Mouse (Mus musculus) hindbrain, postnatal 0 days (tissue): ENCODE measurements at regions not wholly inside any gene's neighbourhood (a gene's known extent, or its start where the extent isn't known, plus 50 kb on each side); places are given as distances from the start of the nearest gene placed in this dataset.

ENCODE experiments used
- ATAC-seq: fragments of 200-750 bp; cut with Nextera tagmentation; 2 replicates; pipeline ENCODE4 v1.8.0; 2017; ENCODE audit warnings: mild to moderate bottlenecking, moderate TSS enrichment, moderate library complexity
- DNase-seq: peaks from one replicate; pipeline ENCODE4 v3.0.0-alpha.2; 2015; ENCODE audit warnings: low spot score
- H3K27ac ChIP-seq: fragments of 300-500 bp; sonication (generic); 2 replicates; pipeline ENCODE4 v1.5.1; 2014; ENCODE audit warnings: mild to moderate bottlenecking
- H3K27me3 ChIP-seq: fragments of 300-500 bp; sonication (generic); 2 replicates; pipeline ENCODE4 v1.6.1; 2014; ENCODE audit warnings: low read length, mixed read lengths; ENCODE audit not compliant: insufficient read depth
- H3K36me3 ChIP-seq: fragments of 300-500 bp; sonication (generic); 2 replicates; pipeline ENCODE4 v1.6.1; 2014; ENCODE audit warnings: low read length, mixed read lengths; ENCODE audit not compliant: insufficient read depth
- H3K4me1 ChIP-seq: fragments of 300-500 bp; sonication (generic); 2 replicates; pipeline ENCODE4 v1.6.1; 2014; ENCODE audit warnings: antibody characterized with exemption, low read length, mixed read lengths; ENCODE audit not compliant: insufficient read depth
- H3K4me2 ChIP-seq: fragments of 300-500 bp; sonication (generic); 2 replicates; pipeline ENCODE4 v1.6.1; 2014; ENCODE audit warnings: low read depth, mild to moderate bottlenecking, low read length, moderate library complexity, mixed read lengths
- H3K4me3 ChIP-seq: fragments of 300-500 bp; sonication (generic); 2 replicates; pipeline ENCODE4 v1.5.1; 2014; ENCODE audit warnings: low read length
- H3K9ac ChIP-seq: fragments of 300-500 bp; sonication (generic); replicated peaks from 2 replicates; pipeline ENCODE4 v1.6.1; 2014; ENCODE audit warnings: mild to moderate bottlenecking, low read length, moderate library complexity, mixed read lengths
- H3K9me3 ChIP-seq: fragments of 300-500 bp; sonication (generic); 2 replicates; pipeline ENCODE4 v1.6.1; 2016; ENCODE audit warnings: low read length, mixed read lengths
- CTCF ChIP-seq: IDR thresholded peaks from 2 replicates; pipeline ENCODE4 v1.5.1; 2016; ENCODE audit warnings: antibody characterized with exemption, control low read depth, low read depth
- WGBS: fragments of 180-500 bp; shearing (Covaris S2); extraction: QIAGEN DNeasy Blood & Tissue Kit; methylation state at CpG from one replicate; pipeline ENCODE4 v1.1.7; 2014; 5-methylcytosine and 5-hydroxymethylcytosine counted together

- H3K4me2 ChIP-seq = no peak overlapping the region
- no peaks in the 10 kb centered on the region for H3K27me3 ChIP-seq
- H3K9ac ChIP-seq = no peak overlapping the region
- peaks cover 10% of the 10 kb centered on the region for H3K4me1 ChIP-seq
- H3K36me3 ChIP-seq = no peaks in the 10 kb centered on the region
- H3K27ac ChIP-seq = peak overlapping the region; percentile 21; the same call in 1 of the 2 replicates
- H3K9me3 ChIP-seq = no peaks in the 10 kb centered on the region
- TF ChIP-seq CTCF = no peak
- no peak overlapping the region for H3K4me3 ChIP-seq
- 35% methylated on average over 6 of the region's 6 CpGs for WGBS
- peak; percentile 44 for DNase-seq
- ATAC-seq = no peak
Observed at GRCm38 (mm10) chr9:41470010-41470409, 308.5 kb upstream of the Ubash3b start.

DNA sequence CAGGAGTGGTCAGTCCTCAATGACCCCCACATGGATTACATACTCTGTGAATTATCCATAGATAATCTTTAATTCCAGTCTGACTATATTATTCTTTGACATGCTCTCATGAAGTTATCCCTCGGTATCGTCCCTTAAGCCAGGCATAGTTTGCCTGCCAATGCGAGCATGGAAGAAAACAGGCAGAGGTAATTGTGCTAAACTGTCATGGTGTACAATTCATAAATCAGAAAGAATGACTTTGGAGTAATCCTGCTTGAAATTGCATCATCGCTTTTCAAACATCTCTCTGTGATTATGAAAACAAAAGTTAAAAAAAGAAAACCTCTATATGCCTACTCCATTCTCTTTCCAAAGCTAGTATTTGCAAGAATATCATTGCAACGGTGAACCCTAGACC, 307.9 kb upstream of the Ubash3b start:
- H3K4me1 ChIP-seq = peaks cover 7% of the 10 kb centered on the region
- no peak for TF ChIP-seq CTCF
- ATAC-seq = no peak

DNA sequence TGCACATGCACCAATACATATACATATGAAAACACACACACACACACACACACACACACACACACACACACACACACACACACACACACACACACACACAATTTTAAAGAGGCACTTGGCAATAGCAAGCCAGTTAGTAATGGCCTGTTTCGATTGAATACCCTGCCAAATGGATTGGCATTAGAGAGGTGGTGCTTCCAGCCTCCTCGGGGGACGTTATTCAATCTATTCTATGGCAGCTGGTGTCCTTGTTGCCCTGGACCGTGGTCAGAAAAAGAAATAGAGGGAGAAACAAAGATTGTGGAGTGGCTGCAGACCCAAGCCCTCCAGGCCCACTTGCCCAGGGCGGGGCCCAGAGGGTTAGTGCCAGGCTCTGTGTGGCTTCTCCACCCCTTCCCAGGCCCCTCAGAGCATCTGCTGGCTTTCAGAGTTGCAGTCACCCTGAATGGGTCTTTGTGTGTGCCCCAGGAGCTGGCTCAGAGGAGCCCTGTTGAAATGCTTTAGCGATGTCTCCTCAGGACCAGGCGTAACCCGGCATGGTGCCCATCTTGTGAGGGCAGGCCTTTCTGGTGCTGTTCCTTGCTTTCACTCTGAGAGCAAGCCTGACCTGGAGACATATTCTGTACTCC, 302.7 kb upstream of the Ubash3b start:
- peak overlapping the region; percentile 41; the same call in 1 of the 2 replicates for H3K27ac ChIP-seq
- peaks cover 9% of the 10 kb centered on the region; the same call in 1 of the 2 replicates for H3K4me1 ChIP-seq
- H3K4me3 ChIP-seq = no peak overlapping the region
- H3K4me2 ChIP-seq = no peak overlapping the region
- ATAC-seq (peak; percentile 97), DNase-seq (peak; percentile 91)
- no peaks in the 10 kb centered on the region for H3K9me3 ChIP-seq
- no peak for TF ChIP-seq CTCF
- no peaks in the 10 kb centered on the region for H3K27me3 ChIP-seq
- no peak overlapping the region for H3K9ac ChIP-seq
- no peaks in the 10 kb centered on the region for H3K36me3 ChIP-seq
- 25% methylated on average over 8 of the region's 8 CpGs for WGBS

More for the DNA sequence above, 307.9 kb upstream of the Ubash3b start:
- peak overlapping the region; percentile 21; the same call in 1 of the 2 replicates for H3K27ac ChIP-seq
- no peaks in the 10 kb centered on the region for H3K36me3 ChIP-seq
- no peak for DNase-seq
- no peaks in the 10 kb centered on the region for H3K27me3 ChIP-seq
- H3K9ac ChIP-seq = no peak overlapping the region
- H3K4me2 ChIP-seq = no peak overlapping the region
- no peaks in the 10 kb centered on the region for H3K9me3 ChIP-seq
- 66% methylated on average over 5 of the region's 5 CpGs for WGBS
- H3K4me3 ChIP-seq = no peak overlapping the region

DNA sequence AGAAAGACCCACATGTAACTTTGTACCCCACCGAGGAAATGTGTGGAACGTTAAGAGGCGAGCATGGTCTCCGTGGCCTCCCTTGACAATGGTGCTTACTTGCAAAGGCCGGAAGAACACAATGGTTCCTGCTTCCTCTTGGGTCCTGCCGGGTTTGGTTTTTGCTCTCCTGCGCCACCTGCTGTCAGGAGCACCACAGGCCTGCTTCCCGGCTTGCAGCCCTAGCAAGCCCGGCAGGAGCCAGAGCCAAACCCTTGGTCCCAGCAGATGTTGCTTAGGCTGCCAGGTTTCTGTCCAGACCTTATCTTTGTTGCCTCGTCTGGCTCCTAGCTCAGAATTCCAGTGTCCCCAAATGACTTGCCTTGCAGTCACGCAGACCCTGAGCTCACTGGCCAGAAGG, 300.2 kb upstream of the Ubash3b start:
- Histone ChIP-seq H3K9me3 (no peaks in the 10 kb centered on the region), H3K27ac (no peak overlapping the region), H3K4me2 (no peak overlapping the region), H3K27me3 (no peaks in the 10 kb centered on the region), H3K9ac (no peak overlapping the region; the same call in 1 of the 2 replicates), H3K36me3 (no peaks in the 10 kb centered on the region), H3K4me1 (peaks cover 9% of the 10 kb centered on the region; the same call in 1 of the 2 replicates), H3K4me3 (no peak overlapping the region)
- ATAC-seq (peak; percentile 76), DNase-seq (peak; percentile 92)
- 10% methylated on average over 11 of the region's 11 CpGs for WGBS
- peak; percentile 94 for TF ChIP-seq CTCF

- H3K4me1 ChIP-seq = peaks cover 9% of the 10 kb centered on the region; the same call in 1 of the 2 replicates
- H3K36me3 ChIP-seq = no peaks in the 10 kb centered on the region
- no peaks in the 10 kb centered on the region for H3K27me3 ChIP-seq
- no peak for TF ChIP-seq CTCF
- 62% methylated on average over 6 of the region's 6 CpGs for WGBS
- ATAC-seq (no peak), DNase-seq (no peak)
- no peak overlapping the region for H3K4me2 ChIP-seq
- H3K4me3 ChIP-seq = no peak overlapping the region
- no peaks in the 10 kb centered on the region for H3K9me3 ChIP-seq
- H3K9ac ChIP-seq = no peak overlapping the region
- no peak overlapping the region for H3K27ac ChIP-seq
Observed at GRCm38 (mm10) chr9:41460709-41461108, 299.2 kb upstream of the Ubash3b start.

- H3K27me3 ChIP-seq = no peaks in the 10 kb centered on the region
- no peaks in the 10 kb centered on the region for H3K9me3 ChIP-seq
- TF ChIP-seq CTCF = no peak
- no peaks in the 10 kb centered on the region for H3K36me3 ChIP-seq
- H3K27ac ChIP-seq = no peak overlapping the region
- DNase-seq = peak; percentile 65
- H3K4me1 ChIP-seq = peaks cover 3% of the 10 kb centered on the region; the same call in 1 of the 2 replicates
- no peak overlapping the region for H3K4me3 ChIP-seq
- H3K4me2 ChIP-seq = no peak overlapping the region
- H3K9ac ChIP-seq = no peak overlapping the region
- WGBS = 23% methylated on average over 3 of the region's 3 CpGs
- no peak for ATAC-seq
Observed at GRCm38 (mm10) chr9:41457003-41457402, 295.5 kb upstream of the Ubash3b start.

GRCm38 (mm10) chr9:41451738-41452137, 290.2 kb upstream of the Ubash3b start:
- H3K4me3 ChIP-seq = no peak overlapping the region
- no peak for TF ChIP-seq CTCF
- no peaks in the 10 kb centered on the region for H3K9me3 ChIP-seq
- no peak overlapping the region for H3K4me2 ChIP-seq
- H3K4me1 ChIP-seq = peaks cover 30% of the 10 kb centered on the region
- WGBS = 41% methylated on average over 3 of the region's 3 CpGs
- DNase-seq (peak; percentile 60), ATAC-seq (no peak)
- no peak overlapping the region for H3K9ac ChIP-seq
- no peaks in the 10 kb centered on the region for H3K27me3 ChIP-seq
- H3K36me3 ChIP-seq = no peaks in the 10 kb centered on the region
- H3K27ac ChIP-seq = no peak overlapping the region
